Mouse (Mus musculus) embryonic fibroblast, embryonic 13.5 days (primary cell): ENCODE measurements around the gene Btbd16.

Experiments used
- CTCF ChIP-seq: IDR thresholded peaks from 2 replicates; pipeline ENCODE4 v1.5.1; 2011; ENCODE audit warnings: mild to moderate bottlenecking, control low read depth, low read length, moderate library complexity, borderline replicate concordance; ENCODE audit not compliant: insufficient read depth
- POLR2A ChIP-seq: IDR thresholded peaks from 2 replicates; pipeline ENCODE4 v1.6.1; 2011; ENCODE audit warnings: low read depth, mild to moderate bottlenecking, control low read depth, low read length, moderate library complexity

- no peak for TF ChIP-seq CTCF
- no peak for TF ChIP-seq POLR2A
These were observed 30.4 kb upstream of the Btbd16 start for GRCm38 (mm10) chr7:130743239-130744025.
